Mouse (Mus musculus) adrenal gland, postnatal 10 days (tissue): ENCODE results near the gene 1600014C23Rik. TPM values are rescaled to one million over a fixed set of nuclear protein-coding genes. Genes with fewer than 3 reads are reported as not detected.
A peak's percentile ranks its signal among the peaks of the same experiment; 100 is the strongest.

Experiments used
- DNase-seq: peaks from one replicate; pipeline ENCODE4 v3.0.0; 2021; ENCODE audit warnings: mixed read lengths
- long read RNA-seq, 2 experiments: library from polyadenylated mRNA; stranded (forward); transcript quantifications; one replicate each; pipeline ENCODE4 v2.0.0; 2021
- total RNA-seq, 2 experiments: library from RNA; stranded (reverse); gene quantifications; 2 replicates each; pipeline ENCODE4 v1.2.3; 2021

The 1600014C23Rik gene
- not detected for total RNA-seq
- long read RNA-seq, experiment 1, result 0 reads
- long read RNA-seq, experiment 2, result 0 reads

DNA sequence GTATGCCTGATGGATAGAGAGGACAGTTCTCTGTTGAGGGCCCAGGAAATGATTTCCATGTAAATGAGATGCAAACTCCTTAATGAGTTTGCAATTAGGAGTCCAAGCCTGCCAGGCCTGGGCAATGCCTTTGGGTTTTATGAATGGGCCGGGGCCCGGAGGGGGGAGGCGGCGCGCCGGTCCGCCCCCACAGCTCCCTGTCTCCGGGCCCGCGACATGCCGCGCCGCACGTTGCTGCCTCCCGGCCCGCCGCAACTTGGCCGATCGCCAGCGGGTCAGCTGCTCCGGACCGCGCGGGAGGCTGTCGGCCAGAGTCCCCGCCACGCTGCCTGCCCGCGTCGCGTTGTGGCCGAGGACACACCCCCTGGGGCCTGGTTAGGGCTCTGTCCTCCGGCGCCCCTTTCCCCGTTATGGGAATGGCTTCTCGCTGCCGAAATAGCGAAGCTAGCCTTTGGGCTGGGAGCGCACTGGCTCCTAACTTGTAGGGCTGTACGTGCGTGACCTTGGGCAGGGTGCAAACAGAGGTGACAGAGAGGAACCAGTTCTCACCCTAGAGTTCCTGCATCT lies at the start of gene 1600014C23Rik:
Gene 1600014C23Rik, minus strand, starts transcription at position 110 of the 567 bp plus-strand sequence.
- peak; percentile 83 for DNase-seq

DNA sequence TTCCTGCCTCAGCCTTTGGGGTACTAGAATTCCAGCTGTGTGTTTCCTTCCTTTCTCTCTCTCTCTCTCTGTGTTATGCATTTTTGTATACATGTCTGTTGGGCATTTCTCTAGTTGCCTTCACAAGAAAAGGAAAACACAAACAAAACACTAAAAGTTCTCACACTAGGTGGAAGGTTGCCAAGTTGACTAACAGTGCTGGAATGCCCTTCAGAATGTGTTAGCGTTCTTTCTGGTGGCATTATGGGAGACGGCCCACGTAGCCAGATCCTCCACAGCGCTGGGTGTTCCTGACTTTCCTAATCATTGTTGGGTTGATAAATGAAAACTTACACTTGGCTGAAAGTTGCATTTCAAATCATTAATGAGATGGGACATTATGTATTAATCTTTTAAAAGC lies 44.8 kb upstream of the 1600014C23Rik start:
- DNase-seq, result no peak

DNA sequence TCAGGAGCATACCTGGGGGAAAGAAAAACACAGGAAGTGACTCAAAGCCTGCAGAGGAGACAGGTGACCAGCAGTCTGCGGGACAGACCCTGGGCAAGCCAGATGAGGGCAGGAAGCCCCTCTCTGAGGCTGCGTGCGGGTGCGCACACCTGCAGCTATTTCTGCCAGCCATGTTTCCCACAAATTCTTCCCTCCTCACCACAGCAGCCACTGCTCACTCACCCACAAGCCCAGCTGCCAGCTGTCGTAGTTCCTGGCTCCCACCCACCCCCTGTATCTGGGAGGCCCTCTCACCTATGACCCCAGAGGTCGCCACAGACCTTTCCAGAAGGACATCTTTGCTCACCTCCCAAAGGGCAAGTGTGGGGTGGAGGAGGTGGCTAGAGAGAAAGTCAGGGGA lies 43.8 kb upstream of the 1600014C23Rik start:
- no peak for DNase-seq

GRCm38 (mm10) chr17:45776185-45776584 lies 42.5 kb upstream of the 1600014C23Rik start:
- no peak for DNase-seq

DNA sequence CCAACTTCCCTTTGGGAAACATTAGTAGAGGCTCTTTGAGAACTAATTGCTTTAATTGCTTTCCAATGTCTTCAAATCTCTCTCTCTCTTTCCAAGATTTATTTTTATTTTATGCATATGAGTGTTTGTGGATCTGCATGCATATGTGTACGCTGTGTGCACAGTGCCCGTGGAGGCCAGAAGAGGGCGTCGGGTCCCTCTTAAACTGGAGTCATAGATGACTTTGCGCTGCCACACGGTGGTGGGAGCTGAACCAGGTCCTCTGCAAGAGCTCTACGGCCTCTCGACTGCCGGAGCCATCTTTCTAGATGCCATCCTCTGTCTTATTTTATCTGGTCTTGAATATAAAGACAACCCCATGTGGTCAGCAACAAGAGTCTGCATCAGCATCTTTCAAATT lies 41.8 kb upstream of the 1600014C23Rik start:
- DNase-seq, result no peak

DNA sequence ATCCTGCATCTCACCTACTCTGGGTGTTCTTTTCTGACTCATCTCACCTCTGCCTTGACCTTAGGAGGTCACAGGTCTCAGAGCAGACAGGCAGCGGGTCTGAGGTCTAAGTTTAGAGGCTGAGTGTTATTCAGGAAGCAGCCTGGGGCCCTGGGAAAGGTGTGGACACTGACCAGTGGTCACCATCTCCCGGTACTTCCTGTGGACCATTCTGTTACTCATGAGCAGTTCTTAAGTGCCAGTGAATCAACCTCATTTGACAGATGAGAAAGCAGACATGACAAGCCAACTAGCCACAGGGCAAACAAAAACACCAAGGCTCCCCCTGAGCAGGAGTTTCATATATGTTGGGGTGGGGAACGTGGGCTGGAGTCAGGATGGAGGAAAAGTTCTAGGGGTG lies 38.9 kb upstream of the 1600014C23Rik start:
- DNase-seq, result no peak

- no peak for DNase-seq
Observed at GRCm38 (mm10) chr17:45772096-45772495, 38.5 kb upstream of the 1600014C23Rik start.

DNA sequence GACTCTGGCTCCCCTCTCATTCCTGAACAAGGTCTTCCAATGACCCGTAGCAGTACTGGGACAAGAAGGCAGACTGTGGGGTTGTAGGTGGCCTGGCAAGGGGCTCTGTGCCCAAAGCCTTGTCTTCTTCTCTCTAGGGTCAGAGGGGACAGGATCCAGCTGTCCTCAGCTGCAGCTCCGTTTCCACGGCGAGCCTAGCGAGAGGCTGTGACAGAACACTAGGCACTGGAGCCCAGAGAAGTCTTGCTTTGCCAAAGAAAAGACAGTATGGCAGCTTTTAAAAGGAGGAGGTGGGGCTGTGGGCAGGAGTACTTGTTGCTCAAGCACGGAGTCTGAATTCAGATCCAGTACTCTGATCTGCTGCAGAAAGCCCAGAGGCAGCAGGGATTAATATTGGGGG lies 36.8 kb upstream of the 1600014C23Rik start:
- no peak for DNase-seq

DNA sequence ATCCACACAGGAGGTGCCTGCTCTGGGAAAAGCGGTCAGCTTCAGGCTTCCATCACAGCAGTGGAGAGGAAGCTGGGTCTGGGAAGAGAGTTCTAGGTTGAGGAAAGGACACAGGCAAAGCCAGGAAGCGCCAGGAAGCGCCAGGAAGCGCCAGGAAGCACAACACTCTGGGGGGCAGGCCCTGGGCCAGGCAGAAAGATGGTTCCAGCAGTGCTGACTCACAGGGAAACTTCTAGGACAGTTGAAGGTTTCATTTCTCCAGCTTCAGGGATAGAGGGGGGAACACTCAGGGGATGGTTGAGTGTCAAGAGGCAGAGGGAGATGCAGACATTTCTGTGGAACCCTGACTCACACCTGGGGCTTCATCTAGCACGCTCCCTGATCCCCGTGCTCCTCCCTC lies 36.2 kb upstream of the 1600014C23Rik start:
- peak; percentile 44 for DNase-seq

DNA sequence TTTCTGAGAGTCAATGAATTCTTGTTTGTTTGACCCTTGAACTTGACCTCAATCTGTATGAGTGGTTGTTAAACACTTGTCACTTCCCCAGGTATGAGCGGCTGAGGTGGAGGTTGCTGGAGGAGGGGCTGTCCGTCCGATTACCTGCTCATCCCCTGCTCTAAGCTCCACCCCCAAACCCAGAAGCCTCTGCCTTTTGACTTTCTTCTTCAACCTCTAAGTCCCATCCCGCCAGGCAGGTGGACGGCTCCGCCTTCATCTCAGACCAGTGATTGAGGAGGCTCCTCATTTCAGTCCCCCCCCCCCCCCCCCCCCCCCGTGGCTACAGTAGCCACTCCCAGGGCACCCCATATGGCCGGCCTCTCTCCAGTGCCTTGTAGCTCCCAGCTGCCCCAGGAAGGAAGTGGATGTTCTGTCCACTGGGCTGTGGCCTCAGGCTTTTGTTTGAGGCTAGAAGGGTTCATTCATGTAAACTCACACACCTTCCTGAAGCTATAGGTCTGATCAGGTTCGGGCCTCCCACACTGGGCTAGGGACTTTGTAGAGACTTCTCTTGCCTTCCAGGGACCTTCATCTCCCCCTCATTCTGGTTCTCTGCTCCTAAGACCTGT lies 34.0 kb upstream of the 1600014C23Rik start:
- DNase-seq, result no peak

DNA sequence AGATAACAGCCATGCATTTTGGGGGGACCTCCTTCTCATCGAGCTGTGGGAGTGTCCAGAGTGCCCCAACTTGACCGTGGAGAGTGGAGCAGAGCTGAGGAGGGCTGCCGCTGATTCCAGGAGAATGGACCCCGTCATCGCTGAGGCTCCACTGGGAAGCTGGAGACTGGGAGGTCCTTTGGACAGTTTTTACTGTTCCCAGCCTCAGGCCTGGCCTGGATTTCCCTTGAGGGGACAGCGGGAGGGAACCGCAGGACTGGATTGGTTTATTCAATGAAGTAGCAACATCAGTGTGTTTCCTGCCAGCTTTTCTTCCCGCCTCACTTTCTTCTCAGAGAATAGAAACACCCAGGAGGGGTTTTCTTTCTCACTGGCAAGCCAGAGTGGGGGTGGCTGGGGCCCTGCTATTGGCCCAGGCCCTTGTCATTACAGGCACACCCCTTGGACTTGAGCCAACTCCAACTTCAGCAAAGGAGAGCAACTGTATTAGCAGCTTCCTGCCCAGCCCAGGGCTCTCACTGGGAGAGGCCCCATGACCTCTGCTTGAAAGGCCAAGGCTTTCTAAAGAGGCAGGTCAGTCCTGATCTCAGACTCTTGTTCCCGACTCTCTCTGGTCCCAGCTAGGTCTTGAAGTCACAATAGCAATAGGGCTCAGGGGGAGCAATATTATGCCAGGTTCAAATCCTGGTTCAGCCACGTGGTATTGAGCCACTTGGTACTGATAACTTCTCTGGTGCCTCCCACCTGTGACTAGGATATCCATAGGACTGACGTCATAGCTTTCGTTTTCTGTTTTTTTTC lies 33.3 kb upstream of the 1600014C23Rik start:
- peak; percentile 88 for DNase-seq

DNA sequence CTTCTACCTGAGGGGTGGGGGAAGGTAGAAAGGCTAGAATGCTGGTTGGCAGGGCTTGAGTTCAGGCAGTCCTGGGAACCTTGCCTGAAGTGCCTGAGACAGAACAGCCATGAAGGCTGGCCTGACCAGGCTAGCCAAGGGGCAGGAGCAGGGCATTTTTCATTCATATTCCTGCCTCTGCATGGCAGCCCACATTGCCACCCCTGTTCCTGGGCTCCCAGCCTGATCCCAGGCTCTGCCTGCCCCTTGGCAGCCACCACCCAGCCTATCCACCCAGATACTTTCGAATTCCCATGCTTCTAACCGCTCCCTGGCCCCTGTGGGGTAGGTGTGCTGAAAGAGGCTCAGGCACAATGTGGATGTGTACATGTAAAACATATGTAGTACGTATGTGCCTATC lies 32.3 kb upstream of the 1600014C23Rik start:
- no peak for DNase-seq

DNA sequence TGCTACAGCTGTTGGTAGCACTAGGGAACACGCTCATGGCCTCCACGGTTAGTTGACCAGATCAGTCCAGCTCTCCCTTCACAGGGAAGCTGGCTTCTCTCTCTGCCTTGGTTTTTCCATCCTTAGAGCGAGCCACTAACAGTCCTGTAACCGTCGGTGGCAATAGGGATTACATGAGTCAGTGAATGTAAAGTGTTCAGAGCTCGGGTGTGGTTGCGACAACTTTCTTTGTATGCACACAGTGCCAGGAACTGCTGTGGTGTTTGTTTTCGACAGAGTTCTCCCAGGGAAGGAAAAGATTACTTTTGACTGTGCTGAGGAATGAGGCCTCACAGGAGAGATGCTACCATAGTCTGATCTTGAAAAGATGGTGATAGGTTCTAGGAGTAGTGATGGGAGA lies 29.5 kb upstream of the 1600014C23Rik start:
- DNase-seq, result no peak

DNA sequence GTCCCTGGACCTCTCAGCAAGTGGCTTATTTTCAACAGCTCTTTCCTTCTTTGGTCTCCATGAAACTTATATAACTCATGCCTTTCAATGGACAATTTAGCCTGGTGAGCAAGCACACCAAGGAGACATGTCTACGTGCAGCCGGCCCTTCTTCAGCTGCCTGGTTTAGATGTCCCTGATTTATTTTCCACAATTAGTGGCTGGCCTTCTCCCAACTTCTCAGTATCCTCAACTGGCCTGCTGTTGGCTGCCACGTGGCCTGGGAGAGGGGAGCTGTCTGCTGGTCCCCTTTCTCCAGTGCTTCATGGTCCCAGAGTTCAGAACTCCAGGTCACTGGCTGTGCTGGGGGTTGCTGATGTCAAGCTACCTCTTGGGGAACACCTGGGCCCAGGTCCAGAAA lies 28.3 kb upstream of the 1600014C23Rik start:
- no peak for DNase-seq

DNA sequence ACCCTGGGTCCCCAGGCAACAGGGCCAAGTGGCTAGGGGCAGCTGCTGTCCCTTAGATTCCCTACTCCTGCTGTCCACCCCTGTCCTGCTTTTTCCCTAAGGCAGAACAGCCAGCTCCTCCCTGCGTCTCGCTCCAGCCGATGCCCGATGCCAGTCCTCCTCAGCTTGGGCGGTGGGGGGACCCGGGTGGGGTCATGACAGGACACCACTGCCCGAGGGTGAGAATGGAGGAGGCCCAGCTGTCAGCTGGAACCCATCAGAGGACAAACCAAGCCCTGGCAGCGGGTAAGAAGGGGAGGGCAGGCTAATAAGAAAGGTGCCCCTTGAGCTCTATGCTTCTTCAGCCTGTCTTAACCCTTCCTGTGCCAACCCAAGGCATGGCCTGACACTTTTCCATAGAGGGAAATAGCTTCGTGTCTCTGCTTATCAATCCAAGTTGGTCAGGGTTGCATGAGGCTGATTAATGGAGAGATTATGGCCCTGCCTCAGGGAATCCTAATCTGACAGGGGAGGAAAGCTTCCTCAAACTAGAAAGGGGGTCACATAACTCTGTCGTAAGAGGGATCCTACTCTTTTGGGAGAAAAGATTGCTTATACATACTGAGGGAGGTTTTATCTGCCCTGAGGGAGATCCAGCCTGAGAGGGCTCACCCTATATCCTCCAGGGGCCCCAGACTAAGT lies 27.5 kb upstream of the 1600014C23Rik start:
- no peak for DNase-seq

- no peak for DNase-seq
Observed at GRCm38 (mm10) chr17:45759751-45760150, 26.1 kb upstream of the 1600014C23Rik start.

DNA sequence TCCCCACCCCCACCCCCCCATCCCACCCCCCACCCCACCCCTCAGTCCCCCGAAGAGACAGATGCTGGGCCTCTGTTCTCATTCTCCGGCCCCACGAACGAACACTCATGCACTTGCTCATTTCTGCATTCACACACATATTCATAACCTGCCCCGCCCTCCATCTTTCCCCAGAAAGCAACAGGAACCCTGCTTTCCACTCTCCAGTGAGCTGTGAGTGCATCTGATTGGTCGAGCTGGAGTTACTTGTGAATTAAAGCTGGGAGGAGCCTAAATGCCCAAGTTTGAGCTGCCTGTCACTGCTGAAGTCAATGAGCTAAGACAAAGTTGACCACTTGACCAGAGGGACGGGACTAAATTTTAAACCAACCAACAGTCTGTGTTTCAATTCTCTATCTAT lies 25.2 kb upstream of the 1600014C23Rik start:
- no peak for DNase-seq

DNA sequence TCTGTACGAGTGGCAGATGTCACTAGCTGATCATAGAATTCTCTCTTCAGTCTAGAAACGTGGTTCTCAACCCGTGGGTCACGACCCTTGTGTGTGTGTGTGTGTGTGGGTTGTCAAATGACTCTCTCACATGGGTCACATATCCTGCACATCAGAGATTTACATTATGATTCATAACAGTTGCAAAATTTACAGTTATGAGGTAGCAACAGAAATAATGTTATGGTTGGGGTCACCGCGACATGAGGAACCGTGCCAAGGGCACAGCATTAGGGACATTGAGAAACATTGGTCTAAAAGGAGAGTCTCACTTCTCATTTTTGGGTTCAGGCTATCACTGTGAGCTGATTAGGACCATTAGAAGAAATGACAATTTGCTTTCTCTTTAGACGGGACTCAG lies 24.3 kb upstream of the 1600014C23Rik start:
- no peak for DNase-seq

DNA sequence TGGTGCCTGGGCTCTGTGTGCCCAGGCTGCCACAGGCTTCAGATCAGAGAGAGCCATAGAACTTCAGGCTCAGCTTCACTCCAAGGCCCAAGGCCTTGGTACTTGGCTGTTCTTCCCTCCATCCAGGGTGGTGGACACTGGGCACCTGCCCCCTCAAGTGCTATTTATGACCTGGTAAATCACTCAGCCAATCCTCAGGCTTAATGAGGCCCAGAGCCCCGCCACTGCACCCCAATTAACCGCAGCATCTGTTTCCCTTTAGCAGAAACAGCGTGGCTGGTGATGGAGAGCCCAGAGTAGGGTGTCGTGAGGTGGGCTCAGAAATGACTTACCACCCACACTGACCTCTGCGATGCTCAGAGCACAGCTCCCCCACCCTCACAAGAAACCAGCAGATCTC lies 23.2 kb upstream of the 1600014C23Rik start:
- no peak for DNase-seq

GRCm38 (mm10) chr17:45756391-45756790 lies 22.7 kb upstream of the 1600014C23Rik start:
- no peak for DNase-seq

DNA sequence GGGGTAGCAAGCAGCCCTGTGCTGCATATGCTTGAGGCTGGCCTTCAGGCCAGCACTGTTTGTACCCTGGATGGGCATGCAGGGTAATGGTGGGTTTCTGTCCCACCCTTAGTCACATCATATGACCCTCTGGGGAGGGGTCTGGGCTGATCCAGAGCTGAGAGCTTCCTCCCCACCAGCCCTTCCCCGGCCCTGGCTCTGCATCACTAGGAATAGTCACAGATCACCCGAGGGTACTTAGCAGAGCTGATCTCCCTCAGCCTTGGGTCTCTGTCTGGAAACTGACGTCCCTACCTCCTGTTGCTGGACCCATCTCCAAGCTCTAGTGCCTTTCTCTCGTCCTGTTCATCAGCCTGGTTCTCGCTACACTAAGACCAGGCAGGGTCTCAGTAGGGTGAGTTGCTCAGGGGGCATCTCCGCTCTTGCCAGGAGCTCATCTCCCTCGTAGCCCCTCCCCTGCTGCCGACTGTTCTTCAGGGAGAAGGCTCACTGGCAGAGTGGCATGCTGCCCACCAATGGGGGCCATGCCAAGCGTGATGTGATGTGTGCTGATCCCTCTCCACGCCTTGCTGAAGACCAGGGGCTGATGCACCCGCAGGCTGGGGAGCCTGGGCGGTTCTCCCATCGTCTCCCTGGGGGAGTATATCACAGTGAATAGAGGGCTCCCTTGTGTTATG lies 20.7 kb upstream of the 1600014C23Rik start:
- no peak for DNase-seq

- DNase-seq, result peak; percentile 42
Observed at GRCm38 (mm10) chr17:45752678-45753077, 19.0 kb upstream of the 1600014C23Rik start.
